Mouse (Mus musculus): ENCODE results near the gene Mtcl1. TPM values are rescaled to one million over a fixed set of nuclear protein-coding genes. Genes with fewer than 3 reads are reported as not detected.

Gene Mtcl1
- polyA plus RNA-seq, 1 experiment from 2014 or later, result 14.3 TPM

- no peak for ATAC-seq (ENCODE audit: insufficient read depth)
- WGBS, result 37% methylated on average over 5 of the region's 5 CpGs
These were observed 22.2 kb upstream of the Mtcl1 start for GRCm38 (mm10) chr17:66471775-66472174.

GRCm38 (mm10) chr17:66471252-66471651 lies 21.7 kb upstream of the Mtcl1 start:
- WGBS, result 56% methylated on average over 4 of the region's 4 CpGs
- TF ChIP-seq CTCF (IDR thresholded peaks at IDR 0.05; ENCODE audit: low read depth), result no peak
- H3K4me2 ChIP-seq, result no peak overlapping the region
- DNase-seq, result no peak
- no peaks in the 10 kb centered on the region for H3K9me3 ChIP-seq (ENCODE audit: low read depth, low read length)
- no peak overlapping the region for H3K4me3 ChIP-seq (ENCODE audit: low read depth, low read length)
- H3K27me3 ChIP-seq (ENCODE audit: insufficient read depth, low read length), result no peaks in the 10 kb centered on the region
- no peak overlapping the region for H3K27ac ChIP-seq (ENCODE audit: low read depth)
- ATAC-seq (ENCODE audit: insufficient read depth), result no peak
- H3K4me1 ChIP-seq (ENCODE audit: insufficient read depth), result no peaks in the 10 kb centered on the region
- H3K9ac ChIP-seq, result no peak overlapping the region
- no peaks in the 10 kb centered on the region for H3K36me3 ChIP-seq (ENCODE audit: insufficient read depth)

More at GRCm38 (mm10) chr17:66471775-66472174, 22.2 kb upstream of the Mtcl1 start:
- H3K4me3 ChIP-seq (ENCODE audit: low read depth, low read length), result no peak overlapping the region
- no peaks in the 10 kb centered on the region for H3K4me1 ChIP-seq (ENCODE audit: insufficient read depth)
- H3K36me3 ChIP-seq (ENCODE audit: insufficient read depth), result no peaks in the 10 kb centered on the region
- H3K4me2 ChIP-seq, result no peak overlapping the region
- TF ChIP-seq CTCF (IDR thresholded peaks at IDR 0.05; ENCODE audit: low read depth), result no peak
- no peak overlapping the region for H3K9ac ChIP-seq
- no peak for DNase-seq
- H3K27me3 ChIP-seq (ENCODE audit: insufficient read depth, low read length), result no peaks in the 10 kb centered on the region
- no peaks in the 10 kb centered on the region for H3K9me3 ChIP-seq (ENCODE audit: low read depth, low read length)
- H3K27ac ChIP-seq (ENCODE audit: low read depth), result no peak overlapping the region

GRCm38 (mm10) chr17:66470020-66470419 lies 20.5 kb upstream of the Mtcl1 start:
- H3K9ac ChIP-seq, result no peak overlapping the region
- H3K27ac ChIP-seq (ENCODE audit: low read depth), result no peak overlapping the region
- H3K4me2 ChIP-seq, result no peak overlapping the region
- WGBS, result 46% methylated on average over 8 of the region's 8 CpGs
- H3K4me1 ChIP-seq (ENCODE audit: insufficient read depth), result no peaks in the 10 kb centered on the region
- H3K9me3 ChIP-seq (ENCODE audit: low read depth, low read length), result no peaks in the 10 kb centered on the region
- no peaks in the 10 kb centered on the region for H3K27me3 ChIP-seq (ENCODE audit: insufficient read depth, low read length)
- DNase-seq (no peak), ATAC-seq (ENCODE audit: insufficient read depth) (no peak)
- no peak for TF ChIP-seq CTCF (IDR thresholded peaks at IDR 0.05; ENCODE audit: low read depth)
- H3K36me3 ChIP-seq (ENCODE audit: insufficient read depth), result no peaks in the 10 kb centered on the region
- H3K4me3 ChIP-seq (ENCODE audit: low read depth, low read length), result no peak overlapping the region

GRCm38 (mm10) chr17:66457278-66457677 lies 7.7 kb upstream of the Mtcl1 start:
- ATAC-seq (ENCODE audit: insufficient read depth), result no peak
- H3K27ac ChIP-seq (ENCODE audit: low read depth), result no peak overlapping the region
- no peaks in the 10 kb centered on the region for H3K27me3 ChIP-seq (ENCODE audit: insufficient read depth, low read length)
- no peak for DNase-seq
- no peak overlapping the region for H3K4me3 ChIP-seq (ENCODE audit: low read depth, low read length)
- H3K4me1 ChIP-seq (ENCODE audit: insufficient read depth), result no peaks in the 10 kb centered on the region
- no peaks in the 10 kb centered on the region for H3K9me3 ChIP-seq (ENCODE audit: low read depth, low read length)
- 84% methylated on average over 1 of the region's 1 CpGs for WGBS
- no peak overlapping the region for H3K9ac ChIP-seq
- TF ChIP-seq CTCF (IDR thresholded peaks at IDR 0.05; ENCODE audit: low read depth), result no peak
- H3K36me3 ChIP-seq (ENCODE audit: insufficient read depth), result no peaks in the 10 kb centered on the region
- no peak overlapping the region for H3K4me2 ChIP-seq

GRCm38 (mm10) chr17:66451143-66451542 lies 1.6 kb upstream of the Mtcl1 start:
- Histone ChIP-seq H3K4me1 (ENCODE audit: insufficient read depth) (peaks cover 11% of the 10 kb centered on the region; the same call in 1 of the 2 replicates), H3K27ac (ENCODE audit: low read depth) (no peak overlapping the region), H3K36me3 (ENCODE audit: insufficient read depth) (no peaks in the 10 kb centered on the region), H3K4me3 (ENCODE audit: low read depth, low read length) (no peak overlapping the region), H3K9ac (no peak overlapping the region), H3K9me3 (ENCODE audit: low read depth, low read length) (no peaks in the 10 kb centered on the region), H3K4me2 (peak overlapping the region; percentile 95), H3K27me3 (ENCODE audit: insufficient read depth, low read length) (peaks cover 29% of the 10 kb centered on the region)
- DNase-seq (peak; percentile 95), ATAC-seq (ENCODE audit: insufficient read depth) (no peak)
- TF ChIP-seq CTCF (IDR thresholded peaks at IDR 0.05; ENCODE audit: low read depth), result peak; percentile 91
- 3% methylated on average over 11 of the region's 11 CpGs for WGBS

GRCm38 (mm10) chr17:66450526-66451070 lies 1.0 kb upstream of the Mtcl1 start:
- DNase-seq, result no peak
- WGBS, result 3% methylated on average over 18 of the region's 18 CpGs
- H3K27me3 ChIP-seq (ENCODE audit: insufficient read depth, low read length), result peaks cover 29% of the 10 kb centered on the region
- peak overlapping the region; percentile 95 for H3K4me2 ChIP-seq
- no peak for TF ChIP-seq CTCF (IDR thresholded peaks at IDR 0.05; ENCODE audit: low read depth)
- no peaks in the 10 kb centered on the region for H3K9me3 ChIP-seq (ENCODE audit: low read depth, low read length)
- H3K4me1 ChIP-seq (ENCODE audit: insufficient read depth), result peaks cover 12% of the 10 kb centered on the region; the same call in 1 of the 2 replicates
- H3K9ac ChIP-seq, result peak overlapping the region; percentile 72; the same call in 1 of the 2 replicates
- no peak for ATAC-seq (ENCODE audit: insufficient read depth)
- no peaks in the 10 kb centered on the region for H3K36me3 ChIP-seq (ENCODE audit: insufficient read depth)
- peak overlapping the region; percentile 80 for H3K4me3 ChIP-seq (ENCODE audit: low read depth, low read length)
- no peak overlapping the region for H3K27ac ChIP-seq (ENCODE audit: low read depth)

- WGBS, result under 1% methylated on average over 129 of the region's 136 CpGs
- peak overlapping the region; percentile 80 for H3K4me3 ChIP-seq (ENCODE audit: low read depth, low read length)
- no peaks in the 10 kb centered on the region for H3K9me3 ChIP-seq (ENCODE audit: low read depth, low read length)
- peak; percentile 30; the same call in 1 of the 2 replicates for TF ChIP-seq CTCF (IDR thresholded peaks at IDR 0.05; ENCODE audit: low read depth)
- H3K27ac ChIP-seq (ENCODE audit: low read depth), result peak overlapping the region; percentile 61
- peaks cover 29% of the 10 kb centered on the region for H3K27me3 ChIP-seq (ENCODE audit: insufficient read depth, low read length)
- H3K4me2 ChIP-seq, result peak overlapping the region; percentile 95
- no peaks in the 10 kb centered on the region for H3K36me3 ChIP-seq (ENCODE audit: insufficient read depth)
- peak overlapping the region; percentile 72 for H3K9ac ChIP-seq
- ATAC-seq (ENCODE audit: insufficient read depth) (peak; percentile 16), DNase-seq (peak; percentile 53)
- H3K4me1 ChIP-seq (ENCODE audit: insufficient read depth), result peaks cover 12% of the 10 kb centered on the region; the same call in 1 of the 2 replicates
These were observed 837 bp downstream of the Mtcl1 start for GRCm38 (mm10) chr17:66448421-66449405.

Measured in lung, embryonic 14.5 days (tissue).